Mouse (Mus musculus) neural tube, embryonic 10.5 days (tissue): ENCODE results near the gene Rgl1.
"Not testable (repeated sequence)": the region's sequence is repeated elsewhere in the genome, so short reads cannot be mapped to it uniquely, and the experiment has no call there.

Source experiments
- DNase-seq: peaks from one replicate; pipeline ENCODE4 v3.0.0-alpha.2; 2017; ENCODE audit warnings: low spot score; ENCODE audit errors: extremely low spot score

Rgl1 gene

GRCm38 (mm10) chr1:152669446-152670180, 96.5 kb downstream of the Rgl1 start:
- no peak for DNase-seq

- no peak for DNase-seq
These were observed 105.7 kb downstream of the Rgl1 start for GRCm38 (mm10) chr1:152660436-152660835.

GRCm38 (mm10) chr1:152659961-152660360, 106.2 kb downstream of the Rgl1 start:
- no peak for DNase-seq

- DNase-seq = no peak
These were observed 109.5 kb downstream of the Rgl1 start for GRCm38 (mm10) chr1:152656601-152657000.

- no peak for DNase-seq
These were observed 111.3 kb downstream of the Rgl1 start for GRCm38 (mm10) chr1:152654851-152655250.

- no peak for DNase-seq
These were observed 114.7 kb downstream of the Rgl1 start for GRCm38 (mm10) chr1:152651495-152651874.

GRCm38 (mm10) chr1:152650856-152651494, 115.2 kb downstream of the Rgl1 start:
- DNase-seq = no peak

GRCm38 (mm10) chr1:152648052-152648451, 118.1 kb downstream of the Rgl1 start:
- DNase-seq = no peak

- not testable (repeated sequence) for DNase-seq
These were observed 123.9 kb downstream of the Rgl1 start for GRCm38 (mm10) chr1:152642207-152642606.

GRCm38 (mm10) chr1:152640195-152640981, 125.8 kb downstream of the Rgl1 start:
- DNase-seq = no peak

GRCm38 (mm10) chr1:152639344-152639743, 126.8 kb downstream of the Rgl1 start:
- no peak for DNase-seq

GRCm38 (mm10) chr1:152634638-152635037, 131.5 kb downstream of the Rgl1 start:
- no peak for DNase-seq

GRCm38 (mm10) chr1:152629780-152630179, 136.4 kb downstream of the Rgl1 start:
- no peak for DNase-seq

GRCm38 (mm10) chr1:152625651-152626050, 140.5 kb downstream of the Rgl1 start:
- no peak for DNase-seq

GRCm38 (mm10) chr1:152624644-152625454, 141.3 kb downstream of the Rgl1 start:
- DNase-seq = peak; percentile 86

- no peak for DNase-seq
These were observed 142.5 kb downstream of the Rgl1 start for GRCm38 (mm10) chr1:152623375-152624270.

GRCm38 (mm10) chr1:152622765-152623211, 143.4 kb downstream of the Rgl1 start:
- DNase-seq = no peak

GRCm38 (mm10) chr1:152621624-152622023, 144.5 kb downstream of the Rgl1 start:
- no peak for DNase-seq

- DNase-seq = no peak
These were observed 146.8 kb downstream of the Rgl1 start for GRCm38 (mm10) chr1:152619396-152619795.

GRCm38 (mm10) chr1:152618896-152619295, 147.3 kb downstream of the Rgl1 start:
- no peak for DNase-seq
